In the genomic region with DNA sequence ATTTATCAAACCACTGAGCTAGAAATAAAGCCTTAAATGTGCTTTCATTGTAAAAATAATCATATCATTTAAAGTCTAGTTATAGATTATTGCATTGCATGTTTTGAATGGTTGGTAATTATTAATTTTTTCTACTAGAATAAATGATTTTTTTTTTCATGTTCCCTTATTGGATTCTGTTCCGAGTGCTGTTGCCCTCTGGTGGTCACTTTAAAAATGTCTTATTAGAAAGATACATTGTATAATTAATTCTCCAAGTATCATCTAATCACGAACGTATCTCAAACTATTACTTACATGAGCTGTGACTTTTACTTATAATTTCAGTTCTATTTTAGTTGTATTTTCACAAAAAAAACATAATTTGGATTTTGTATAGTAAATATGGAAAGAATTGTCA, we compare ENCODE assay signal across 13 mouse cellular contexts. TPM values are rescaled to one million over a fixed set of nuclear protein-coding genes. Genes with fewer than 3 reads are reported as not detected.
DNase-seq lines count a peak whose midpoint lies in the region; ATAC-seq and TF ChIP-seq lines count a peak whose summit lies in the region.
"Had no signal": no experiment of that assay in that cellular context is flagged by ENCODE, and none has a peak within 500 bp of the region (broad histone marks: within the 10 kb centered on the region; RNA-seq: fewer than 3 reads in every experiment).

No protein-coding gene starts in this region.

- 45% methylated on average over 3 of the region's 3 CpGs for WGBS in intestine, postnatal 0 days
- WGBS in intestine, embryonic 16.5 days, result 55% methylated on average over 3 of the region's 3 CpGs
- 48% methylated on average over 3 of the region's 3 CpGs for WGBS in midbrain, postnatal 0 days
- WGBS in midbrain, embryonic 13.5 days, result 48% methylated on average over 3 of the region's 3 CpGs

- H3K9ac ChIP-seq in intestine, postnatal 0 days (ENCODE audit: low read depth, low read length), result no peak overlapping the region
- H3K9ac ChIP-seq in intestine, embryonic 16.5 days (ENCODE audit: low read depth, low read length), result no peak overlapping the region
- no peak overlapping the region for H3K9ac ChIP-seq in midbrain, postnatal 0 days (replicated peaks; ENCODE audit: low read length, poor library complexity, severe bottlenecking)
- H3K9ac ChIP-seq in midbrain, embryonic 13.5 days (replicated peaks), result no peak overlapping the region
- H3K9ac ChIP-seq: neural tube, embryonic 12.5 days had no signal

- H3K4me3 ChIP-seq in intestine, postnatal 0 days (ENCODE audit: low read depth, low read length), result no peak overlapping the region
- no peak overlapping the region for H3K4me3 ChIP-seq in intestine, embryonic 16.5 days (ENCODE audit: low read length)
- no peak overlapping the region for H3K4me3 ChIP-seq in midbrain, postnatal 0 days (ENCODE audit: low read depth, low read length)
- H3K4me3 ChIP-seq in midbrain, embryonic 13.5 days (replicated peaks), result no peak overlapping the region
- H3K4me3 ChIP-seq: neural tube, embryonic 12.5 days had no signal

- peak; percentile 42 for TF ChIP-seq CTCF in intestine, postnatal 0 days (IDR thresholded peaks at IDR 0.05; ENCODE audit: low read depth)
- TF ChIP-seq CTCF in midbrain, postnatal 0 days (IDR thresholded peaks at IDR 0.05), result peak; percentile 66

- no peak for ATAC-seq in CD4-positive, CD25-positive, alpha-beta regulatory T cell, adult 4 months
- ATAC-seq in intestine, postnatal 0 days, result no peak
- no peak for ATAC-seq in intestine, embryonic 16.5 days
- no peak for ATAC-seq in midbrain, postnatal 0 days (ENCODE audit: low FRiP score)
- ATAC-seq in midbrain, embryonic 13.5 days, result no peak

- peak; percentile 1 for DNase-seq in CD4-positive, CD25-positive, alpha-beta regulatory T cell, adult 2 months (ENCODE audit: low read depth, low spot score)
- DNase-seq in midbrain, postnatal 0 days (ENCODE audit: low spot score), result peak; percentile 33
- no peak for DNase-seq in adrenal gland, postnatal 25 days
- no peak for DNase-seq in right cerebral cortex, adult 18-20 months
- DNase-seq: gastrocnemius, postnatal 14 days; kidney, adult 8-10 months; right cerebral cortex, postnatal 25 days had no signal

- H3K4me2 ChIP-seq in intestine, postnatal 0 days (replicated peaks; ENCODE audit: low read depth), result no peak overlapping the region
- no peak overlapping the region for H3K4me2 ChIP-seq in intestine, embryonic 16.5 days (ENCODE audit: low read depth, low read length)
- no peak overlapping the region for H3K4me2 ChIP-seq in midbrain, postnatal 0 days (ENCODE audit: low read depth, low read length, poor library complexity, severe bottlenecking)
- no peak overlapping the region for H3K4me2 ChIP-seq in midbrain, embryonic 13.5 days (replicated peaks)
- H3K4me2 ChIP-seq: neural tube, embryonic 12.5 days had no signal

- H3K9me3 ChIP-seq in intestine, postnatal 0 days (ENCODE audit: control insufficient read depth), result no peaks in the 10 kb centered on the region
- H3K9me3 ChIP-seq in intestine, embryonic 16.5 days (ENCODE audit: control insufficient read depth, low read length), result no peaks in the 10 kb centered on the region
- H3K9me3 ChIP-seq in midbrain, postnatal 0 days (ENCODE audit: low read length), result no peaks in the 10 kb centered on the region
- H3K9me3 ChIP-seq in midbrain, embryonic 13.5 days, result no peaks in the 10 kb centered on the region
- H3K9me3 ChIP-seq: neural tube, embryonic 12.5 days had no signal

- H3K36me3 ChIP-seq in intestine, postnatal 0 days (ENCODE audit: control insufficient read depth, insufficient read depth), result no peaks in the 10 kb centered on the region
- no peaks in the 10 kb centered on the region for H3K36me3 ChIP-seq in intestine, embryonic 16.5 days (ENCODE audit: control insufficient read depth, insufficient read depth, low read length)
- H3K36me3 ChIP-seq in midbrain, postnatal 0 days (ENCODE audit: insufficient read depth, low read length), result no peaks in the 10 kb centered on the region
- H3K36me3 ChIP-seq in midbrain, embryonic 13.5 days, result no peaks in the 10 kb centered on the region
- H3K36me3 ChIP-seq: neural tube, embryonic 12.5 days had no signal

- no peak overlapping the region for H3K27ac ChIP-seq in intestine, postnatal 0 days (ENCODE audit: low read depth, low read length)
- H3K27ac ChIP-seq in intestine, embryonic 16.5 days (ENCODE audit: low read length), result no peak overlapping the region
- no peak overlapping the region for H3K27ac ChIP-seq in midbrain, postnatal 0 days (ENCODE audit: low read depth, low read length)
- no peak overlapping the region for H3K27ac ChIP-seq in midbrain, embryonic 13.5 days
- H3K27ac ChIP-seq: neural tube, embryonic 12.5 days had no signal

- H3K27me3 ChIP-seq in intestine, postnatal 0 days (replicated peaks; ENCODE audit: control insufficient read depth, insufficient read depth, low read length), result no peaks in the 10 kb centered on the region
- no peaks in the 10 kb centered on the region for H3K27me3 ChIP-seq in intestine, embryonic 16.5 days (replicated peaks; ENCODE audit: control insufficient read depth, insufficient read depth, low read length)
- no peaks in the 10 kb centered on the region for H3K27me3 ChIP-seq in midbrain, postnatal 0 days (ENCODE audit: insufficient read depth, low read length)
- H3K27me3 ChIP-seq in midbrain, embryonic 13.5 days, result no peaks in the 10 kb centered on the region
- H3K27me3 ChIP-seq: neural tube, embryonic 12.5 days had no signal

- no peaks in the 10 kb centered on the region for H3K4me1 ChIP-seq in intestine, postnatal 0 days (replicated peaks; ENCODE audit: control insufficient read depth, insufficient read depth, low read length)
- H3K4me1 ChIP-seq in intestine, embryonic 16.5 days (ENCODE audit: control insufficient read depth, insufficient read depth, low read length), result no peaks in the 10 kb centered on the region
- no peaks in the 10 kb centered on the region for H3K4me1 ChIP-seq in midbrain, postnatal 0 days (ENCODE audit: insufficient read depth, low read length)
- no peaks in the 10 kb centered on the region for H3K4me1 ChIP-seq in midbrain, embryonic 13.5 days (replicated peaks)
- H3K4me1 ChIP-seq: neural tube, embryonic 12.5 days had no signal

RNA-seq across cellular contexts. Expression of a gene that starts 45.5 kb away (rescaled TPM):
- not detected for polyA plus RNA-seq in CD4-positive, CD25-positive, alpha-beta regulatory T cell, adult 4 months (2017; shearing (Covaris generic))
- 0.10 and 0.17 TPM in 2 replicates for polyA plus RNA-seq in intestine, postnatal 0 days (2015; fragmentation: Nextera tagmentation; extraction: Ambion mirVana)
- polyA plus RNA-seq in intestine, embryonic 16.5 days (2015; fragmentation: Nextera tagmentation; extraction: Ambion mirVana), result 0.37 and 0.54 TPM in 2 replicates
- total RNA-seq in midbrain, postnatal 0 days (2014; rRNA removed), result 14.5 and 18.8 TPM in 2 replicates
- 10.9 and 14.3 TPM in 2 replicates for polyA plus RNA-seq in midbrain, postnatal 0 days (2015; fragmentation: Nextera tagmentation; extraction: Ambion mirVana)
- polyA plus RNA-seq in midbrain, embryonic 13.5 days (2015; fragmentation: Nextera tagmentation; extraction: Ambion mirVana), result 2.5 and 2.7 TPM in 2 replicates
- total RNA-seq in adrenal gland, postnatal 25 days (2021), result 0.21 TPM in 1 of 2 replicates, not detected in the other
- total RNA-seq: gastrocnemius, postnatal 14 days had no signal
- polyA plus RNA-seq: liver, embryonic 16.5 days had no signal

Comparison
In these comparisons a context has a peak if more than half of its experiments do, and no peak if none do; other contexts are left out.
1. DNase-seq: peak in CD4-positive, CD25-positive, alpha-beta regulatory T cell, adult 2 months (single experiment) and midbrain, postnatal 0 days (single experiment); none in adrenal gland, postnatal 25 days (single experiment) and right cerebral cortex, adult 18-20 months (single experiment).